Mouse (Mus musculus): ENCODE measurements around the gene Ephb1.

GRCm38 (mm10) chr9:102402671-102403070 is 48.2 kb upstream of the Ephb1 start:
- TF ChIP-seq CTCF (IDR thresholded peaks at IDR 0.05) (no peak), EP300 (IDR thresholded peaks at IDR 0.05) (no peak)
